Mouse (Mus musculus) bone marrow, adult 2 months (tissue): ENCODE results near the gene Ccnt1. TPM values are rescaled to one million over a fixed set of nuclear protein-coding genes. Genes with fewer than 3 reads are reported as not detected.

Source experiments
- H3K27ac ChIP-seq: fragments of 200-500 bp; 2 replicates; pipeline ENCODE4 v1.5.1; 2012; ENCODE audit warnings: low read depth, mild to moderate bottlenecking, control low read depth, inconsistent platforms, low read length; ENCODE audit not compliant: control insufficient read depth, poor library complexity, insufficient read depth
- H3K4me1 ChIP-seq: fragments of 200-500 bp; 2 replicates; pipeline ENCODE4 v1.6.1; 2011; ENCODE audit warnings: low read length; ENCODE audit not compliant: control insufficient read depth, insufficient read depth
- H3K4me3 ChIP-seq: fragments of 200-500 bp; replicated peaks from 2 replicates; pipeline ENCODE3; 2011; ENCODE audit warnings: mild to moderate bottlenecking, low read depth, low read length, control low read depth; ENCODE audit not compliant: control insufficient read depth
- CTCF ChIP-seq: fragments of 200-500 bp; IDR thresholded peaks from 2 replicates; pipeline ENCODE4 v1.5.1; 2011; ENCODE audit warnings: low read length, control low read depth; ENCODE audit not compliant: control insufficient read depth, insufficient read depth
- POLR2A ChIP-seq: fragments of 200-500 bp; IDR thresholded peaks from 2 replicates; pipeline ENCODE4 v1.6.1; 2011; ENCODE audit warnings: low read depth, mild to moderate bottlenecking, control low read depth, low read length, borderline replicate concordance; ENCODE audit not compliant: control insufficient read depth
- WGBS: fragments of 180-500 bp; shearing (Covaris S2); methylation state at CpG from one replicate; pipeline ENCODE4 v1.1.7; 2018; 5-methylcytosine and 5-hydroxymethylcytosine counted together
- polyA plus RNA-seq: library from polyadenylated mRNA; stranded (reverse); fragments of >200 nt; gene quantifications from 2 replicates; pipeline ENCODE4 v1.2.4, GENCODE M21; 2011; ENCODE audit warnings: low replicate concordance; ENCODE audit not compliant: missing spikeins, insufficient read depth, insufficient read length

Ccnt1 gene
- polyA plus RNA-seq, 1 experiment: 31.3 TPM

- 10% methylated on average over 17 of the region's 17 CpGs for WGBS
- peaks cover 2% of the 10 kb centered on the region for H3K4me1 ChIP-seq
- H3K4me3 ChIP-seq: no peak overlapping the region
- TF ChIP-seq POLR2A (no peak), CTCF (no peak)
- H3K27ac ChIP-seq: peak overlapping the region; percentile 82
These were observed 57.9 kb downstream of the Ccnt1 start for GRCm38 (mm10) chr15:98512799-98513321.

GRCm38 (mm10) chr15:98512232-98512631 is 58.5 kb downstream of the Ccnt1 start:
- Histone ChIP-seq H3K27ac (no peak overlapping the region), H3K4me1 (peaks cover 2% of the 10 kb centered on the region), H3K4me3 (no peak overlapping the region)
- WGBS: 45% methylated on average over 8 of the region's 8 CpGs
- TF ChIP-seq CTCF (no peak), POLR2A (no peak)

GRCm38 (mm10) chr15:98511386-98511928 is 59.3 kb downstream of the Ccnt1 start:
- Histone ChIP-seq H3K4me3 (peak overlapping the region; percentile 35), H3K4me1 (peaks cover 2% of the 10 kb centered on the region), H3K27ac (peak overlapping the region; percentile 60; the same call in 1 of the 2 replicates)
- TF ChIP-seq CTCF: no peak
- no peak for TF ChIP-seq POLR2A
- WGBS: 16% methylated on average over 13 of the region's 13 CpGs

GRCm38 (mm10) chr15:98510438-98511385 is 60.0 kb downstream of the Ccnt1 start:
- Histone ChIP-seq H3K4me3 (peak overlapping the region; percentile 57), H3K4me1 (peaks cover 2% of the 10 kb centered on the region), H3K27ac (peak overlapping the region; percentile 60)
- WGBS: 21% methylated on average over 25 of the region's 25 CpGs
- TF ChIP-seq CTCF (peak; percentile 92), POLR2A (no peak)

DNA sequence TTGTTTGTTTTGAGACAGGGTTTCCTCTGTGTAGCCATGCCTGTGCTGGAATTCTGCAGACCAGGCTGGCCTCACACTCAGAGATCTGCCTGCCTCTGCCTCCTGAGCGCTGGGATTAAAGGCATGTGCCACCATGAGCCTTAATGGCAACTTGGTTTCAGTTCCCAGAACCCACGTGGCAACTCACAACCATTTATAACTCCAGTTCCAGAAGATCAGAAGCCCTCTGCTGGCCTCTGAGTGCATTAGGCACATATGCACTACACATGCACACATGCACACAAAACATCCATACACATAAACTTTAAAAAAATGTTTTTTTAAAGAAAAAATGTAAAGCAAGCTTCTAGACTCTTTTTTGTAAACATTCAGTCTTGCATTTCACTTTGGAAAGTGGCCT is 61.3 kb downstream of the Ccnt1 start:
- WGBS: 52% methylated on average over 2 of the region's 2 CpGs
- H3K4me3 ChIP-seq: no peak overlapping the region
- H3K4me1 ChIP-seq: peaks cover 2% of the 10 kb centered on the region
- TF ChIP-seq CTCF (no peak), POLR2A (no peak)
- no peak overlapping the region for H3K27ac ChIP-seq

DNA sequence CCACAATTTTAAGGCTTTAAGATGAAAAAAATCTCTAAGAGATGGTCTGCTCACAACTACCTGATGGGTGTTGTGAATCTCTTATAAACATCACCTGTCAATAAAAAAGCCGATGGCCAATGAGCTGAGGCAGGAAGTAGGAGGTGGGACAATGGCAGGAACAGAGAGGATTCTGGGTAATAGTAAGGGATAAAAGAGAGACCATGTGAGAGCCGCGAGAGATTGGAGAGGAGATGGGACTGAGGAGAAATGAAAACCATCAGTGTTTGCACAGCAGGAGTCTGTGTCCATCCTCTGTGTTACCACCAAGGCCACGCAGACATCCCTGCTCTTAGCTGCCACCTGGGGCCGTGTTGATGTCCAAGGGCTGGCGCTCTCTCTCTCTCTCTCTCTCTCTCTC is 63.4 kb downstream of the Ccnt1 start:
- WGBS: 78% methylated on average over 6 of the region's 6 CpGs
- H3K27ac ChIP-seq: no peak overlapping the region
- no peak overlapping the region for H3K4me3 ChIP-seq
- no peak for TF ChIP-seq POLR2A
- no peak for TF ChIP-seq CTCF
- peaks cover 2% of the 10 kb centered on the region for H3K4me1 ChIP-seq

- no peak overlapping the region for H3K27ac ChIP-seq
- peaks cover 2% of the 10 kb centered on the region for H3K4me1 ChIP-seq
- no peak overlapping the region for H3K4me3 ChIP-seq
- 33% methylated on average over 9 of the region's 9 CpGs for WGBS
- TF ChIP-seq CTCF (no peak), POLR2A (no peak)
These were observed 64.3 kb downstream of the Ccnt1 start for GRCm38 (mm10) chr15:98506253-98506957.

DNA sequence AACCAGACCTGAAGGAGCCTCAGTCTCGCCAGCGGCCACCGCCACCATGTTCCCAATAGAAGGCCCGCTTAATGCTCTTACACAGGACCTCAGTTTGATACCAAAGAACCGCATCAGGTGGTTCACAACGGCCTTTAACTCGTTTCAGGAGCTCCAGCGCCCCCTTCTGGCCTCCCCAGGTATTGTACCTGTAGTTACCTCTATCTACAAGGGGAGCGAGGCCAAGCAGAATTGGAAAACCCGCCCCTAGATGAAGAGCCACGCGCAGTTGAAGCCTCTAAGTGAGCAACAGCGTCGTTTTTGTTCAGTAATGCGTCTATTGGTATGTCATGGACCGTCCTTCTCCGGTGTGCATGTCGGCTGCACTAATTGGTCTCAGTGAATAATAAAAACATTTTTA is 66.2 kb downstream of the Ccnt1 start:
- Histone ChIP-seq H3K4me1 (no peaks in the 10 kb centered on the region; the same call in 1 of the 2 replicates), H3K4me3 (no peak overlapping the region), H3K27ac (no peak overlapping the region)
- TF ChIP-seq CTCF (peak; percentile 68), POLR2A (no peak)
- WGBS: 18% methylated on average over 18 of the region's 18 CpGs
